Mouse (Mus musculus): ENCODE data around the gene Morn2. TPM values are rescaled to one million over a fixed set of nuclear protein-coding genes. Genes with fewer than 3 reads are reported as not detected.

Gene Morn2
- polyA plus RNA-seq, 1 experiment from 2014 or later, result 48.5 TPM

DNA sequence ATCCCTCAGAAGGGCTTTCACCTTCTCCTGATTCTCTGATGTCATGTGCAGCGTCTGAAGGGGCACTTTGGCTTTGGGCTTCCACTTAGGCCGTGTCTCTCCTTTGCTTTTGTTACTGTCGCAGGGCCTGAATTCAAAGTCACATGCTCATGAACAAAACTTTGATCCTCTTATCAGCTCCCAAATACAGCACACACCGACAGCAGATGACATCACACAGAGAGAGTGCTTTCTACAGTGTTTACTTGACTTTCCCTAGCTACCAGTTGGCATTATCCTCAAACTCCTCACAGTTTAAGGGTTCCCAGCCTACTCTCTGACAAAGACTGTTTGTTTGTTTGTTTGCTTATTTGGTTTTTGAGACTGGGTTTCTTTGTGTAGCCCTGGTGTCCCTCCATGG lies 11.7 kb upstream of the Morn2 start:
- Histone ChIP-seq H3K9me3 (ENCODE audit: control insufficient read depth, low read length) (no peaks in the 10 kb centered on the region), H3K27me3 (ENCODE audit: control insufficient read depth, insufficient read depth, low read length) (no peaks in the 10 kb centered on the region), H3K4me2 (ENCODE audit: low read length) (no peak overlapping the region), H3K9ac (replicated peaks; ENCODE audit: low read length) (no peak overlapping the region), H3K4me3 (replicated peaks; ENCODE audit: low read depth, low read length) (no peak overlapping the region), H3K4me1 (ENCODE audit: control insufficient read depth, insufficient read depth, low read length) (no peaks in the 10 kb centered on the region), H3K27ac (replicated peaks; ENCODE audit: low read depth, low read length) (no peak overlapping the region), H3K36me3 (ENCODE audit: control insufficient read depth, insufficient read depth, low read length) (peaks cover 70% of the 10 kb centered on the region)
- ATAC-seq (ENCODE audit: low FRiP score, low TSS enrichment), result no peak
- no peak for DNase-seq
- 88% methylated on average over 4 of the region's 4 CpGs for WGBS

DNA sequence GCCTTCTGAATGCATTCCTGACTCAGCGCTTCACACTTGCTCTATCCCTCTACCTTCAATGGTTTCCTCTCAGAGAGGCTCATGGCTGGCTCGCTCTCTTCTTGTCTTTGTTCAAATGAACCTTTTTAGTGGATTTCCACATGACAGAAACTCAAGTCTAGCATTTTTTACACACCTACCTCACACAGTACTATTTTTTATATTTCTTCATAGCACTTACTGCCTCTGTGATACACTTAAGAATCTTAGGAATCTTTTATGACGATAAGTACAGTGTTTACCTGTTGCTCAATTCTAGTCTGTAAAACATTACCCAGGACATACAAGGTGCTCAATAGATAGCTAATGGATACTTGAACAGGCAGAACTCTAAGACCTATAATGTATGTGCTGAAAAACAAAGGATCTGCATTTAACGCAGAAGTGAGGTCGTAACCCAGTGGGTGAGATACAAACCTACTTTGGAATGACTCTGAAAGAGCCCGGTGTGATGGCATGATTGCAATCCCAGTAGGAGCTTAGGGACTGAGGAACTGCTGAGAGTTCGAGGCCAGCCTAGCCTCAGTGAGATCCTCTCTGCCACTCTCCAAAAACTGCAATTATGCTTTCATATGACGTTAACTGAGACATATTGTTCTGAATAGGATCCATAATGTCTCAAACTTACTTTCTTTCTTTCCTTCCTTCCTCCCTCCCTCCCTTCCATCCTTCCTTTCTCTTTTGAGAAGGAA lies 10.5 kb upstream of the Morn2 start:
- 95% methylated on average over 8 of the region's 8 CpGs for WGBS
- Histone ChIP-seq H3K9me3 (ENCODE audit: control insufficient read depth, low read length) (no peaks in the 10 kb centered on the region), H3K4me3 (replicated peaks; ENCODE audit: low read depth, low read length) (no peak overlapping the region), H3K36me3 (ENCODE audit: control insufficient read depth, insufficient read depth, low read length) (peaks cover 58% of the 10 kb centered on the region), H3K4me2 (ENCODE audit: low read length) (no peak overlapping the region), H3K27me3 (ENCODE audit: control insufficient read depth, insufficient read depth, low read length) (no peaks in the 10 kb centered on the region), H3K27ac (replicated peaks; ENCODE audit: low read depth, low read length) (no peak overlapping the region), H3K9ac (replicated peaks; ENCODE audit: low read length) (no peak overlapping the region), H3K4me1 (ENCODE audit: control insufficient read depth, insufficient read depth, low read length) (no peaks in the 10 kb centered on the region)
- ATAC-seq (ENCODE audit: low FRiP score, low TSS enrichment) (no peak), DNase-seq (no peak)

DNA sequence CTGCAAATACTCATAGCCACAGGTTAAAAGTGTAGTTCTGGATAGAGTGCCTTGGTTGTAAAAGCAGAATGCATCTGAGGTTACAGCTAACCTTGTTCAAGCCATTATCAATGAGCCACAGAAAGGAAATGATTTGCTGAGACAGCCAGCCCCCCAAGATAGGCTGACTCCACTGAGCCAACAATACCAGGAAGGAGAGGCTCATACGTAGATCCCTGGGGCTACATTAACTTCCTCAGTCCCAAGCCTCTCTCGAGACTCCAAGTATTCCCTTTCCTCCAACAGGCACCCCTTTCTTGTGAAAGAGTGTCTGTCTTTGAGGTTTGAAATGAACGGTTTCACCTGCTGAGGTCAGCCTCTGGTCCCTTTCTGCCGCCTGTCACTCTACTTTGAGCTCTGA lies 5.6 kb upstream of the Morn2 start:
- H3K4me1 ChIP-seq (ENCODE audit: control insufficient read depth, insufficient read depth, low read length), result peaks cover 12% of the 10 kb centered on the region
- WGBS, result 84% methylated on average over 4 of the region's 4 CpGs
- no peaks in the 10 kb centered on the region for H3K9me3 ChIP-seq (ENCODE audit: control insufficient read depth, low read length)
- no peak overlapping the region for H3K27ac ChIP-seq (replicated peaks; ENCODE audit: low read depth, low read length)
- ATAC-seq (ENCODE audit: low FRiP score, low TSS enrichment) (no peak), DNase-seq (no peak)
- no peaks in the 10 kb centered on the region for H3K27me3 ChIP-seq (ENCODE audit: control insufficient read depth, insufficient read depth, low read length)
- no peak overlapping the region for H3K4me2 ChIP-seq (ENCODE audit: low read length)
- no peak overlapping the region for H3K9ac ChIP-seq (replicated peaks; ENCODE audit: low read length)
- peaks cover 17% of the 10 kb centered on the region for H3K36me3 ChIP-seq (ENCODE audit: control insufficient read depth, insufficient read depth, low read length)
- no peak overlapping the region for H3K4me3 ChIP-seq (replicated peaks; ENCODE audit: low read depth, low read length)

DNA sequence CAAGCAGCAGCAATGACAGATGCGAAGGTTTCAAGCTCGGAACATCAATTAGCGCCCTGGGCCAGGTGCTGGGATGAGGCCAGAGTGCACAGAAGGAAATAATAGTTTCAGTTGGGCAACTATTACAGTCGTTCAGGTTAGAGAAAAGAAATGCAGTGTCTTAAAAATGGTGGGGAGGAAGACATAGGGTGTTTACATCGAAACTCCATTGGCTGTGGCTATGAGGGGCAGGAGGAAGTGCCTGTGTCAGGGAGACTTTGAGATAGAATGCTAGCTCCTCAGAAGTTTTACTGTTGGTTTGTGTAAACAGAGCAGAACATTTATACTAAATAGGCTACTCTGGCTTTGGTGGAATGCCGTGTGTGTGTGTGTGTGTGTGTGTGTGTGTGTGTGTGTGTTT lies 2.0 kb upstream of the Morn2 start:
- Histone ChIP-seq H3K36me3 (ENCODE audit: control insufficient read depth, insufficient read depth, low read length) (no peaks in the 10 kb centered on the region), H3K4me3 (replicated peaks; ENCODE audit: low read depth, low read length) (no peak overlapping the region), H3K9me3 (ENCODE audit: control insufficient read depth, low read length) (no peaks in the 10 kb centered on the region), H3K9ac (replicated peaks; ENCODE audit: low read length) (no peak overlapping the region), H3K4me2 (ENCODE audit: low read length) (peak overlapping the region; percentile 65), H3K27me3 (ENCODE audit: control insufficient read depth, insufficient read depth, low read length) (no peaks in the 10 kb centered on the region), H3K4me1 (ENCODE audit: control insufficient read depth, insufficient read depth, low read length) (peaks cover 12% of the 10 kb centered on the region), H3K27ac (replicated peaks; ENCODE audit: low read depth, low read length) (no peak overlapping the region)
- no peak for DNase-seq
- 92% methylated on average over 6 of the region's 6 CpGs for WGBS
- ATAC-seq (ENCODE audit: low FRiP score, low TSS enrichment), result no peak

DNA sequence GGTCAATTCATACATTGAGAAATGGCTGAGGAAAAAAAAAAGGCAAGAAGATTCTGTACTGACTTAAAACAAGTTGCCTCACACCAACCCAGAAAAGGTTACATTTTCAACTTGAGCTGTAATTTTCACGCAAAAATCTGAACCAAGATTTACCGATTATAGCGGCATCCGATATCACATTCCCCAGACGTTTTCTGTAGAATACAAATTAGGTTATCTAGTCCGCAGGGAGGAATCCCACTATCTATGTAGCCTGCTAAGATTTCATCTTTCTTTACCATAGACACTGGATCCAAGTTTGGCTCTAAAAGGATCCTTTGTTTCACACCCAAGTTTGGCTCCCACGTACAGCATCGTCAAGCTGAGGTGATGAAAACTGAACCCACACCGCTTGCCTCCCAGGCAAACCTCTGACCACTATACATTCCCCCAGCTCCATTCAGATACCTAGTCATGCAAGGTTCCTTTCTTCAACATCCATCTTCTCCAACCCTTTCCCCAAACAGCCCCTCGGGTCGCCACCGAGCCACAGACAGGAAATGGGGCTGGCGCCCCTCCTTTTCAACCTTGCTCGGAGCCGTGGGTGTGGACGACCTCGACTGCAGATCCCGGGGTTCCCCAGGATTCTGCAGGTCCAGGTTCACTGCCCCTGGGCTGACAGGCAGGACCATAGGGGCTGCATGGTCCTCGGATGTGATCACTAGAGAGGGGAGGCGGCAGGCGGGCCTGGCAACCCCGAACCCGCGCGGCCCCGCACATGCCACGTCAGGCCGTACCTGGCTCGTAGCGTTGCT lies 526 bp upstream of the Morn2 start:
- no peak for DNase-seq
- WGBS, result under 1% methylated on average over 30 of the region's 30 CpGs
- H3K4me2 ChIP-seq (ENCODE audit: low read length), result peak overlapping the region; percentile 65

DNA sequence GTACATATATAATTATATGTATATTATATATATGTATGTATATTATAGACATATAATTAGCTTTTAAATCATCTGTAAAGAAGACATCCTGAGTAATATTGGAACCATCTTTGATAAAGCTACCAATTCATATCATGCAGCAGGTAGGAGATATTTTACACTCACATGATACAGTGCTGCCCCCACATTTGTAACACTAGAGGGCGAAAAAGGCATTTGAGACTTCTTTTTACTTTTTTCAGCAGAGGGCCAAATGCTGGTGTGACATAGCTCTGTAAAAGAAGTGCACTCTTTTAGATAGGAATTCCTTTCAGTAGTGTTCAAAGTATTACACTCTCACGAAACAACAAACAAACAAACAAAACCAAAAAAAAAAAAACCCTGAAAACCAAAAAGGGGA lies 1.1 kb downstream of the Morn2 start:
- DNase-seq, result peak; percentile 87
- 31% methylated on average over 2 of the region's 2 CpGs for WGBS
- Histone ChIP-seq H3K9me3 (ENCODE audit: control insufficient read depth, low read length) (no peaks in the 10 kb centered on the region), H3K9ac (replicated peaks; ENCODE audit: low read length) (no peak overlapping the region), H3K27me3 (ENCODE audit: control insufficient read depth, insufficient read depth, low read length) (no peaks in the 10 kb centered on the region), H3K4me2 (ENCODE audit: low read length) (no peak overlapping the region), H3K4me1 (ENCODE audit: control insufficient read depth, insufficient read depth, low read length) (peaks cover 12% of the 10 kb centered on the region), H3K4me3 (replicated peaks; ENCODE audit: low read depth, low read length) (no peak overlapping the region), H3K27ac (replicated peaks; ENCODE audit: low read depth, low read length) (no peak overlapping the region), H3K36me3 (ENCODE audit: control insufficient read depth, insufficient read depth, low read length) (no peaks in the 10 kb centered on the region)
- 0 out of 2 replicates have a peak, but pooled peaks have one; percentile 12 for ATAC-seq (ENCODE audit: low FRiP score, low TSS enrichment)

More for the DNA sequence above, 526 bp upstream of the Morn2 start:
- peak overlapping the region; percentile 83 for H3K4me3 ChIP-seq (replicated peaks; ENCODE audit: low read depth, low read length)
- H3K27me3 ChIP-seq (ENCODE audit: control insufficient read depth, insufficient read depth, low read length), result no peaks in the 10 kb centered on the region
- H3K9me3 ChIP-seq (ENCODE audit: control insufficient read depth, low read length), result no peaks in the 10 kb centered on the region
- ATAC-seq (ENCODE audit: low FRiP score, low TSS enrichment), result no peak
- peak overlapping the region; percentile 88 for H3K27ac ChIP-seq (replicated peaks; ENCODE audit: low read depth, low read length)
- peaks cover 12% of the 10 kb centered on the region for H3K4me1 ChIP-seq (ENCODE audit: control insufficient read depth, insufficient read depth, low read length)
- H3K9ac ChIP-seq (replicated peaks; ENCODE audit: low read length), result peak overlapping the region; percentile 83
- no peaks in the 10 kb centered on the region for H3K36me3 ChIP-seq (ENCODE audit: control insufficient read depth, insufficient read depth, low read length)

DNA sequence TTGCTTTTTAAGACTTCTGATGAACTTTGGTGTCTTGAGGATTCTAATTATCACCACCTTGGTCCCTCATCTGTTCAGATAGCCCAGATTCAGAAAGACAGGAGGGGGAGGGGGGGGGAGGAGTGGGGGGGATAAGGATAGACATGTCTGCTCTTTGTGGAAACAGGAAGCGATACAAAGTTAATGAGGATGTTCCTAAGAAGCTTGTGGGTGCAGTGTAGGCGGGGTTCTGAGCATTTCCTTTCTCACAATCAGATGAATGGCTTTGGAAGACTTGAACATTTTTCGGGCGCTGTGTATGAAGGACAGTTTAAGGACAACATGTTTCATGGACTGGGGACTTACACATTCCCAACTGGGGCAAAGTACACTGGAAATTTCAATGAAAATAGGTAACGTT lies 5.3 kb downstream of the Morn2 start:
- ATAC-seq (ENCODE audit: low FRiP score, low TSS enrichment) (no peak), DNase-seq (no peak)
- H3K27me3 ChIP-seq (ENCODE audit: control insufficient read depth, insufficient read depth, low read length), result no peaks in the 10 kb centered on the region
- no peak overlapping the region for H3K9ac ChIP-seq (replicated peaks; ENCODE audit: low read length)
- no peaks in the 10 kb centered on the region for H3K36me3 ChIP-seq (ENCODE audit: control insufficient read depth, insufficient read depth, low read length)
- no peak overlapping the region for H3K4me2 ChIP-seq (ENCODE audit: low read length)
- no peaks in the 10 kb centered on the region for H3K9me3 ChIP-seq (ENCODE audit: control insufficient read depth, low read length)
- no peak overlapping the region for H3K4me3 ChIP-seq (replicated peaks; ENCODE audit: low read depth, low read length)
- no peak overlapping the region for H3K27ac ChIP-seq (replicated peaks; ENCODE audit: low read depth, low read length)
- WGBS, result 91% methylated on average over 5 of the region's 5 CpGs
- H3K4me1 ChIP-seq (ENCODE audit: control insufficient read depth, insufficient read depth, low read length), result no peaks in the 10 kb centered on the region

DNA sequence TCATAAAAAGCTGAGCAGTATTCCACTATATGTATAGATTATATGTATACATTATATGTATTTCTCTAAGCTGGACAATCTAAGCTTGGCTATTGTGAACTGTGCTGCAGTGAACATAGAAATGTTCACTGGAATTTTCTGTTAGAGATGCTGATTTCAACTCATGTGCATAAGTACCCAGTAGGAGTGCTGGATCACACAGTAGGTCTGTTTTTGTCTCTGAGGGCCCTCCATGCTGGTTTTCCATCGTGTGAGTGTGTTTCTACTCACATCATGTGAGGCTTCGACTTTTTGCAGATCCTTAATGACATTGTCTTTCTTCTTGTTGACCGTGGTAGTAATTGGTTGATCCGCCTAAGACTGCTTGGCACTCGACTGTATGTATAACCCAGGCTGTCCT lies 8.8 kb downstream of the Morn2 start:
- Histone ChIP-seq H3K9ac (replicated peaks; ENCODE audit: low read length) (no peak overlapping the region), H3K27me3 (ENCODE audit: control insufficient read depth, insufficient read depth, low read length) (no peaks in the 10 kb centered on the region), H3K36me3 (ENCODE audit: control insufficient read depth, insufficient read depth, low read length) (no peaks in the 10 kb centered on the region), H3K4me2 (ENCODE audit: low read length) (no peak overlapping the region), H3K4me3 (replicated peaks; ENCODE audit: low read depth, low read length) (no peak overlapping the region), H3K27ac (replicated peaks; ENCODE audit: low read depth, low read length) (no peak overlapping the region), H3K4me1 (ENCODE audit: control insufficient read depth, insufficient read depth, low read length) (no peaks in the 10 kb centered on the region), H3K9me3 (ENCODE audit: control insufficient read depth, low read length) (no peaks in the 10 kb centered on the region)
- ATAC-seq (ENCODE audit: low FRiP score, low TSS enrichment), result no peak
- DNase-seq, result no peak
- 91% methylated on average over 5 of the region's 5 CpGs for WGBS

DNA sequence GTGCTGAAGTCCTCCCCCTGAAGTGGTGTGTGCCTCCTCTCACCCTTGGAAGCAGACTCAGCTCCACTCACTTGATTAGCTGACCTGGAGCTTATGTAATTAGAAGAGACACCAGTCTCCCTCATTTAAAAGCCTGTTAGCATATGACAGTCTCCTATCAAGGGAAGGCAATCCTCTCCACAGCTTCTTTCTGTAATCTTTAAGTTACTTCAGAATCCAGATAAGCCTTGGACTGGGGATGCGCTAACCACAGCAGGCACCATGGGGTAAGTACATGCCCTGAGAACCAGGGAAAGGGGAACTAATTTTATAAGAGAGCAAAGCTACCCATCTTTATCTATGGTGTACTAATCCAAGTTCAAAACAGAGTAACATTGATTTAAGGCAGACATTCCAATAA lies 17.2 kb downstream of the Morn2 start, which contains the start of gene Arhgef33:
TSS of gene Arhgef33 (plus strand) at position 157 of the 400 bp plus-strand sequence.
- Histone ChIP-seq H3K4me1 (ENCODE audit: control insufficient read depth, insufficient read depth, low read length) (no peaks in the 10 kb centered on the region; the same call in 1 of the 2 replicates), H3K4me2 (ENCODE audit: low read length) (no peak within 1 kb of the TSS), H3K27ac (replicated peaks; ENCODE audit: low read depth, low read length) (no peak within 1 kb of the TSS), H3K9ac (replicated peaks; ENCODE audit: low read length) (no peak within 1 kb of the TSS), H3K36me3 (ENCODE audit: control insufficient read depth, insufficient read depth, low read length) (no peaks in the 10 kb centered on the region), H3K4me3 (replicated peaks; ENCODE audit: low read depth, low read length) (no peak within 1 kb of the TSS), H3K27me3 (ENCODE audit: control insufficient read depth, insufficient read depth, low read length) (no peaks in the 10 kb centered on the region), H3K9me3 (ENCODE audit: control insufficient read depth, low read length) (no peaks in the 10 kb centered on the region)
- DNase-seq (no peak), ATAC-seq (ENCODE audit: low FRiP score, low TSS enrichment) (no peak)
- WGBS, result 86% methylated on average over 1 of the region's 1 CpGs

All from midbrain, embryonic 14.5 days (tissue).